Mouse (Mus musculus) MEL (cell line): ENCODE measurements around the gene Dbn1. TPM values are rescaled to one million over a fixed set of nuclear protein-coding genes. Genes with fewer than 3 reads are reported as not detected.
A peak's percentile ranks its signal among the peaks of the same experiment; 100 is the strongest.

Source experiments
- DNase-seq: peaks from one replicate; pipeline ENCODE4 v3.0.0; 2011; ENCODE audit warnings: low read depth, low spot score
- H3K27ac ChIP-seq: 2 replicates; pipeline ENCODE4 v1.5.1; 2012; ENCODE audit warnings: low read depth, mild to moderate bottlenecking, control low read depth, low read length, moderate library complexity; ENCODE audit not compliant: control insufficient read depth
- H3K27me3 ChIP-seq, 2 experiments: fragments of 150-350 bp in 1 of 2; sonication (generic) in 1 of 2; 2 replicates each; pipeline ENCODE4 v1.6.1; 2012; ENCODE audit warnings: low read length in 2 of 2, mild to moderate bottlenecking in 2 of 2, improper control_type of control experiment in 1 of 2, moderate library complexity in 1 of 2; ENCODE audit not compliant: insufficient read depth in 2 of 2, control insufficient read depth in 1 of 2
- H3K36me3 ChIP-seq, 2 experiments: 2 replicates each; pipeline ENCODE4 v1.6.1; 2012 to 2014; ENCODE audit warnings: low read length in 2 of 2, improper control_type of control experiment in 1 of 2, inconsistent platforms in 1 of 2, mild to moderate bottlenecking in 1 of 2; ENCODE audit not compliant: insufficient read depth in 2 of 2, control insufficient read depth in 1 of 2
- H3K4me1 ChIP-seq, 2 experiments: fragments of 150-350 bp in 1 of 2; sonication (generic) in 1 of 2; 2 replicates each; pipeline ENCODE4 v1.6.1; 2012; ENCODE audit warnings: low read length in 2 of 2, improper control_type of control experiment in 1 of 2, mild to moderate bottlenecking in 1 of 2; ENCODE audit not compliant: insufficient read depth in 2 of 2, control insufficient read depth in 1 of 2
- H3K4me3 ChIP-seq, 2 experiments: fragments of 150-350 bp in 1 of 2; sonication (generic) in 1 of 2; 2 replicates each; pipeline ENCODE4 v1.5.1; 2012; ENCODE audit warnings: low read depth in 2 of 2, low read length in 2 of 2, mild to moderate bottlenecking in 2 of 2, moderate library complexity in 2 of 2, control low read depth in 1 of 2, improper control_type of control experiment in 1 of 2; ENCODE audit not compliant: control insufficient read depth in 1 of 2, insufficient read depth in 1 of 2
- H3K79me2 ChIP-seq: 2 replicates; pipeline ENCODE4 v1.6.1; 2012; ENCODE audit warnings: mild to moderate bottlenecking, low read length, moderate library complexity; ENCODE audit not compliant: control insufficient read depth, poor library complexity, insufficient read depth
- H3K9ac ChIP-seq: 2 replicates; pipeline ENCODE4 v1.6.1; 2012; ENCODE audit warnings: low read depth, mild to moderate bottlenecking, control low read depth, low read length, moderate library complexity; ENCODE audit not compliant: control insufficient read depth, poor library complexity, severe bottlenecking
- H3K9me3 ChIP-seq: fragments of 150-350 bp; sonication (generic); replicated peaks from 2 replicates; pipeline ENCODE4 v1.6.1; 2012; ENCODE audit warnings: mild to moderate bottlenecking, low read length, improper control_type of control experiment, moderate library complexity; ENCODE audit not compliant: insufficient read depth
- CHD1 ChIP-seq: IDR thresholded peaks from 2 replicates; pipeline ENCODE4 v1.6.1; 2012; ENCODE audit warnings: low read depth, mild to moderate bottlenecking, inconsistent platforms, low read length, improper control_type of control experiment
- CTCF ChIP-seq, 3 experiments: IDR thresholded peaks in 2 of 3; conservative IDR thresholded peaks in 1 of 3; 2 replicates each; pipeline ENCODE4 v1.5.1; 2011 to 2012; ENCODE audit warnings: low read length in 3 of 3, low read depth in 2 of 3, mild to moderate bottlenecking in 2 of 3, improper control_type of control experiment in 1 of 3, inconsistent platforms in 1 of 3, mixed read lengths in 1 of 3, moderate library complexity in 1 of 3; ENCODE audit not compliant: control insufficient read depth in 1 of 3, insufficient read depth in 1 of 3, poor library complexity in 1 of 3, severe bottlenecking in 1 of 3
- ELF1 ChIP-seq: IDR thresholded peaks from 2 replicates; pipeline ENCODE4 v1.6.1; 2014; ENCODE audit warnings: low read depth, mild to moderate bottlenecking, inconsistent platforms, low read length, improper control_type of control experiment, moderate library complexity
- ETS1 ChIP-seq: IDR thresholded peaks from 2 replicates; pipeline ENCODE4 v1.6.1; 2012; ENCODE audit warnings: low read depth, mild to moderate bottlenecking, inconsistent platforms, low read length, improper control_type of control experiment, moderate library complexity
- GATA1 ChIP-seq: IDR thresholded peaks from 2 replicates; pipeline ENCODE4 v1.6.1; 2011; ENCODE audit warnings: low read depth, low read length, improper control_type of control experiment
- MAX ChIP-seq: IDR thresholded peaks from 2 replicates; pipeline ENCODE4 v1.6.1; 2011; ENCODE audit warnings: low read length, improper control_type of control experiment
- MXI1 ChIP-seq: IDR thresholded peaks from 2 replicates; pipeline ENCODE4 v1.6.1; 2011; ENCODE audit warnings: mild to moderate bottlenecking, low read depth, low read length, improper control_type of control experiment
- MYB ChIP-seq: IDR thresholded peaks from 2 replicates; pipeline ENCODE4 v1.6.1; 2011; ENCODE audit warnings: mild to moderate bottlenecking, low read depth, low read length, improper control_type of control experiment
- NRF1 ChIP-seq: IDR thresholded peaks from 2 replicates; pipeline ENCODE4 v1.6.1; 2014; ENCODE audit warnings: low read depth, mild to moderate bottlenecking, inconsistent platforms, low read length, improper control_type of control experiment, moderate library complexity; ENCODE audit not compliant: poor library complexity, insufficient read depth, severe bottlenecking
- POLR2A ChIP-seq, 2 experiments: IDR thresholded peaks; 2 replicates each; pipeline ENCODE4 v1.6.1; 2011 to 2012; ENCODE audit warnings: low read length in 2 of 2, mild to moderate bottlenecking in 2 of 2, control low read depth in 1 of 2, improper control_type of control experiment in 1 of 2, low read depth in 1 of 2, moderate library complexity in 1 of 2; ENCODE audit not compliant: control insufficient read depth in 1 of 2, insufficient read depth in 1 of 2, poor library complexity in 1 of 2
- POLR2AphosphoS2 ChIP-seq: IDR thresholded peaks from 2 replicates; pipeline ENCODE4 v1.6.1; 2011; ENCODE audit warnings: low read length, improper control_type of control experiment
- POLR2AphosphoS5 ChIP-seq: IDR thresholded peaks from 2 replicates; pipeline ENCODE4 v1.6.1; 2012; ENCODE audit warnings: low read depth, borderline replicate concordance, mild to moderate bottlenecking, inconsistent platforms, low read length, moderate library complexity, mixed read lengths
- RAD21 ChIP-seq: IDR thresholded peaks from 2 replicates; pipeline ENCODE4 v1.6.1; 2011; ENCODE audit warnings: mild to moderate bottlenecking, low read depth, low read length, improper control_type of control experiment
- UBTF ChIP-seq: IDR thresholded peaks from 2 replicates; pipeline ENCODE4 v1.6.1; 2012; ENCODE audit warnings: low read depth, mild to moderate bottlenecking, inconsistent platforms, low read length, improper control_type of control experiment, moderate library complexity, borderline replicate concordance; ENCODE audit not compliant: insufficient read depth
- USF1 ChIP-seq: IDR thresholded peaks from 2 replicates; pipeline ENCODE4 v1.6.1; 2014; ENCODE audit warnings: low read depth, mild to moderate bottlenecking, inconsistent platforms, low read length, improper control_type of control experiment, moderate library complexity
- ZC3H11A ChIP-seq: IDR thresholded peaks from 2 replicates; pipeline ENCODE4 v1.6.1; 2012; ENCODE audit warnings: low read depth, mild to moderate bottlenecking, inconsistent platforms, low read length, improper control_type of control experiment
- ZMIZ1 ChIP-seq: IDR thresholded peaks from 2 replicates; pipeline ENCODE4 v1.6.1; 2012; ENCODE audit warnings: low read depth, mild to moderate bottlenecking, inconsistent platforms, low read length, improper control_type of control experiment, moderate library complexity
- ZNF384 ChIP-seq: IDR thresholded peaks from 2 replicates; pipeline ENCODE4 v1.6.1; 2012; ENCODE audit warnings: low read depth, mild to moderate bottlenecking, inconsistent platforms, low read length, improper control_type of control experiment
- polyA plus RNA-seq, 2 experiments: library from polyadenylated mRNA; stranded (reverse) in 1 of 2; unstranded in 1 of 2; fragments of >175 nt in 1 of 2; fragments of >200 nt in 1 of 2; gene quantifications; 2 replicates each; pipeline versions ENCODE4 v1.2.1 to v1.2.4; 2012; ENCODE audit warnings: low replicate concordance in 2 of 2, low read depth in 1 of 2; ENCODE audit not compliant: insufficient read length in 2 of 2, insufficient read depth in 1 of 2, missing spikeins in 1 of 2
- total RNA-seq: library from RNA; depleted of rRNA; stranded (reverse); fragments of 300-350 nt; gene quantifications from 2 replicates; pipeline ENCODE4 v1.2.3, GENCODE M21; 2012

The Dbn1 gene
- total and polyA plus RNA-seq, 3 experiments, result 0.04 to 0.53 TPM; not detected in 1

- Histone ChIP-seq H3K27me3 (no peaks in the 10 kb centered on the region), H3K4me3 (no peak overlapping the region), H3K9me3 (no peaks in the 10 kb centered on the region)
- TF ChIP-seq CTCF (IDR thresholded peaks at IDR 0.05 in 2 of 3, conservative IDR thresholded peaks at IDR 0.05 in 1 of 3; ENCODE audit: control insufficient read depth in 1 of 3, insufficient read depth in 1 of 3, low read depth in 2 of 3, low read length in 3 of 3, poor library complexity in 1 of 3, severe bottlenecking in 1 of 3) (peak in 2 of 3 experiments; percentile 6 to 17; a peak in 1 of 6 replicates), POLR2A (IDR thresholded peaks at IDR 0.05; ENCODE audit: control insufficient read depth in 1 of 2, insufficient read depth in 1 of 2, low read depth in 1 of 2, low read length in 2 of 2, poor library complexity in 1 of 2) (no peak), USF1 (no peak), ETS1 (0 out of 2 replicates have a peak, but pooled peaks have one; percentile 23), GATA1 (no peak), ZMIZ1 (no peak)
- TF ChIP-seq, all 39 proteins: peak for 2
- no peak overlapping the region for H3K9ac ChIP-seq
- H3K36me3 ChIP-seq, result peaks cover 4 to 11% of the 10 kb centered on the region in 2 experiments
- no peak for DNase-seq
- H3K79me2 ChIP-seq, result peaks cover 32% of the 10 kb centered on the region
- H3K4me1 ChIP-seq, result peaks cover 7 to 24% of the 10 kb centered on the region in 2 experiments
- H3K27ac ChIP-seq, result no peak overlapping the region
Measured at GRCm38 (mm10) chr13:55449679-55450441, 38.1 kb downstream of the Dbn1 start.

GRCm38 (mm10) chr13:55449205-55449604 lies 38.7 kb downstream of the Dbn1 start:
- H3K4me3 ChIP-seq, result no peak overlapping the region
- peaks cover 32% of the 10 kb centered on the region for H3K79me2 ChIP-seq
- no peak overlapping the region for H3K27ac ChIP-seq
- TF ChIP-seq RAD21 (no peak), ZC3H11A (no peak), CTCF (IDR thresholded peaks at IDR 0.05 in 2 of 3, conservative IDR thresholded peaks at IDR 0.05 in 1 of 3; ENCODE audit: control insufficient read depth in 1 of 3, insufficient read depth in 1 of 3, low read depth in 2 of 3, low read length in 3 of 3, poor library complexity in 1 of 3, severe bottlenecking in 1 of 3) (no peak), POLR2AphosphoS2 (no peak), MXI1 (no peak), ELF1 (no peak), MAX (no peak), ZNF384 (no peak), POLR2AphosphoS5 (no peak), MYB (no peak), NRF1 (no peak), CHD1 (no peak), UBTF (no peak)
- TF ChIP-seq, all 39 proteins: peak for 0
- Histone ChIP-seq H3K9ac (no peak overlapping the region), H3K4me1 (peaks cover 7 to 24% of the 10 kb centered on the region in 2 experiments), H3K27me3 (no peaks in the 10 kb centered on the region), H3K36me3 (peaks cover 4 to 11% of the 10 kb centered on the region in 2 experiments), H3K9me3 (no peaks in the 10 kb centered on the region)
- DNase-seq, result no peak
